Mouse (Mus musculus) heart, postnatal 0 days (tissue): Measurements from ENCODE around the gene Kcnk15.

Source experiments
- CTCF ChIP-seq: IDR thresholded peaks from 2 replicates; pipeline ENCODE4 v1.5.1; 2016; ENCODE audit warnings: antibody characterized with exemption, control low read depth, low read depth
- EP300 ChIP-seq: IDR thresholded peaks from 2 replicates; pipeline ENCODE4 v1.6.1; 2016; ENCODE audit warnings: antibody characterized with exemption, low read depth

GRCm38 (mm10) chr2:163842043-163842442, 11.4 kb upstream of the Kcnk15 start:
- TF ChIP-seq CTCF: no peak
- no peak for TF ChIP-seq EP300
